Mouse (Mus musculus): ENCODE data around the gene Pitpna. TPM values are rescaled to one million over a fixed set of nuclear protein-coding genes. Genes with fewer than 3 reads are reported as not detected.

The Pitpna gene
- total and polyA plus RNA-seq, 3 experiments: 67.8 to 709 (median 194) TPM

GRCm38 (mm10) chr11:75650958-75651425 is 63.1 kb downstream of the Pitpna start:
- peak overlapping the region; percentile 90 for H3K27ac ChIP-seq (ENCODE audit: control insufficient read depth, low read depth, low read length)
- TF ChIP-seq RCOR1 (IDR thresholded peaks at IDR 0.05; ENCODE audit: low read depth, low read length): no peak
- no peak for TF ChIP-seq CTCF (IDR thresholded peaks at IDR 0.05 in 2 of 3, conservative IDR thresholded peaks at IDR 0.05 in 1 of 3; ENCODE audit: control insufficient read depth in 1 of 3, insufficient read depth in 1 of 3, low read depth in 2 of 3, low read length in 3 of 3, poor library complexity in 1 of 3, severe bottlenecking in 1 of 3)
- peak; percentile 61; the same call in 1 of the 2 replicates for TF ChIP-seq MXI1 (IDR thresholded peaks at IDR 0.05; ENCODE audit: low read depth, low read length)
- TF ChIP-seq E2F4 (IDR thresholded peaks at IDR 0.05; ENCODE audit: borderline replicate concordance, low read depth, low read length): no peak
- TF ChIP-seq USF1 (IDR thresholded peaks at IDR 0.05; ENCODE audit: low read depth, low read length): 0 out of 2 replicates have a peak, but pooled peaks have one; percentile 27
- no peak for TF ChIP-seq MYB (IDR thresholded peaks at IDR 0.05; ENCODE audit: low read depth, low read length)
- 0 out of 2 replicates have a peak, but pooled peaks have one; percentile 48 for TF ChIP-seq MAX (IDR thresholded peaks at IDR 0.05; ENCODE audit: low read length)
- TF ChIP-seq MAZ (IDR thresholded peaks at IDR 0.05; ENCODE audit: low read depth, low read length): peak; percentile 65; the same call in 1 of the 2 replicates
- TF ChIP-seq EP300 (IDR thresholded peaks at IDR 0.05; ENCODE audit: low read depth in 1 of 2, low read length in 2 of 2): peak in 1 of 2 experiments; percentile 34; a peak in 1 of 4 replicates
- no peak for TF ChIP-seq SMC3 (IDR thresholded peaks at IDR 0.05; ENCODE audit: low read depth, low read length)
- TF ChIP-seq TCF12 (IDR thresholded peaks at IDR 0.05; ENCODE audit: low read depth, low read length): peak; percentile 63
- TF ChIP-seq GATA1 (IDR thresholded peaks at IDR 0.05; ENCODE audit: low read depth, low read length): no peak
- no peak for TF ChIP-seq JUND (IDR thresholded peaks at IDR 0.05; ENCODE audit: low read depth, low read length)
- no peak for TF ChIP-seq MEF2A (IDR thresholded peaks at IDR 0.05; ENCODE audit: extremely low read depth, insufficient replicate concordance, low read depth, low read length, poor library complexity, severe bottlenecking)
- TF ChIP-seq TBP (IDR thresholded peaks at IDR 0.05; ENCODE audit: low read depth, low read length): peak; percentile 53; the same call in 1 of the 2 replicates
- no peak for TF ChIP-seq GABPA (IDR thresholded peaks at IDR 0.05; ENCODE audit: low read depth, low read length)
- no peak for TF ChIP-seq ZKSCAN1 (IDR thresholded peaks at IDR 0.05; ENCODE audit: low read depth, low read length)
- TF ChIP-seq ELF1 (IDR thresholded peaks at IDR 0.05; ENCODE audit: low read depth, low read length): peak; percentile 4; the same call in 1 of the 2 replicates
- TF ChIP-seq CHD1 (IDR thresholded peaks at IDR 0.05; ENCODE audit: low read depth, low read length): no peak
- no peak for TF ChIP-seq BHLHE40 (IDR thresholded peaks at IDR 0.05; ENCODE audit: borderline replicate concordance, low read depth, low read length)
- no peak for TF ChIP-seq POLR2A (IDR thresholded peaks at IDR 0.05; ENCODE audit: control insufficient read depth in 1 of 2, insufficient read depth in 1 of 2, low read depth in 1 of 2, low read length in 2 of 2, poor library complexity in 1 of 2)
- no peak for TF ChIP-seq ZNF384 (IDR thresholded peaks at IDR 0.05; ENCODE audit: low read depth, low read length)
- no peak for TF ChIP-seq USF2 (IDR thresholded peaks at IDR 0.05; ENCODE audit: borderline replicate concordance in 1 of 2, insufficient read depth in 1 of 2, low read depth in 1 of 2, low read length in 2 of 2)
- no peak for TF ChIP-seq TAL1 (IDR thresholded peaks at IDR 0.05; ENCODE audit: low read length)
- no peak; the same call in none of the 2 replicates for TF ChIP-seq SIN3A (IDR thresholded peaks at IDR 0.05; ENCODE audit: low read length)
- peak; percentile 39; the same call in 1 of the 2 replicates for TF ChIP-seq ZMIZ1 (IDR thresholded peaks at IDR 0.05; ENCODE audit: low read depth, low read length)
- TF ChIP-seq MYC (IDR thresholded peaks at IDR 0.05; ENCODE audit: low read depth, low read length): 0 out of 2 replicates have a peak, but pooled peaks have one; percentile 11
- no peak for TF ChIP-seq UBTF (IDR thresholded peaks at IDR 0.05; ENCODE audit: borderline replicate concordance, insufficient read depth, low read depth, low read length)
- no peak for TF ChIP-seq RAD21 (IDR thresholded peaks at IDR 0.05; ENCODE audit: low read depth, low read length)
- TF ChIP-seq ETS1 (IDR thresholded peaks at IDR 0.05; ENCODE audit: low read depth, low read length): 0 out of 2 replicates have a peak, but pooled peaks have one; percentile 15

More at GRCm38 (mm10) chr11:75650958-75651425, 63.1 kb downstream of the Pitpna start:
- no peaks in the 10 kb centered on the region for H3K27me3 ChIP-seq (ENCODE audit: control insufficient read depth in 1 of 2, insufficient read depth in 2 of 2, low read length in 2 of 2)
- H3K36me3 ChIP-seq (ENCODE audit: control insufficient read depth in 1 of 2, insufficient read depth in 2 of 2, low read length in 2 of 2): peaks cover 0 to 9% of the 10 kb centered on the region in 2 experiments; a peak in 2 of 4 replicates
- H3K4me1 ChIP-seq (ENCODE audit: control insufficient read depth in 1 of 2, insufficient read depth in 2 of 2, low read length in 2 of 2): peaks cover 4 to 34% of the 10 kb centered on the region in 2 experiments
- DNase-seq (ENCODE audit: low read depth, low spot score): no peak
- no peaks in the 10 kb centered on the region for H3K9me3 ChIP-seq (replicated peaks; ENCODE audit: insufficient read depth, low read length)
- H3K4me3 ChIP-seq (ENCODE audit: control insufficient read depth in 1 of 2, insufficient read depth in 1 of 2, low read depth in 2 of 2, low read length in 2 of 2): peak overlapping the region; percentile 52 to 84
- H3K9ac ChIP-seq (ENCODE audit: control insufficient read depth, low read depth, low read length, poor library complexity, severe bottlenecking): peak overlapping the region; percentile 85
- peaks cover 12% of the 10 kb centered on the region for H3K79me2 ChIP-seq (ENCODE audit: control insufficient read depth, insufficient read depth, low read length, poor library complexity)

Data from MEL (cell line).